Mouse (Mus musculus) adrenal gland, adult 2 months (tissue): ENCODE results near the gene Mymx. TPM values are rescaled to one million over a fixed set of nuclear protein-coding genes. Genes with fewer than 3 reads are reported as not detected.
"Not testable (repeated sequence)": the region's sequence is repeated elsewhere in the genome, so short reads cannot be mapped to it uniquely, and the experiment has no call there.

Experiments used
- DNase-seq: peaks from one replicate; pipeline ENCODE4 v3.0.0; 2021
- long read RNA-seq: library from polyadenylated mRNA; stranded (forward); transcript quantifications from one replicate; pipeline ENCODE4 v2.0.0, GENCODE M21; 2021
- polyA plus RNA-seq: library from polyadenylated mRNA; depleted of rRNA; stranded (reverse); fragments of >200 nt; gene quantifications from 2 replicates; pipeline ENCODE4 v1.2.3, GENCODE M21; 2012; rRNA removed
- total RNA-seq, 2 experiments: library from RNA; stranded (reverse); gene quantifications; 2 replicates each; pipeline ENCODE4 v1.2.3; 2021

The Mymx gene
- total RNA-seq, result not detected
- 0.18 and 0.55 TPM in 2 replicates for polyA plus RNA-seq
- long read RNA-seq, result 0 reads

DNA sequence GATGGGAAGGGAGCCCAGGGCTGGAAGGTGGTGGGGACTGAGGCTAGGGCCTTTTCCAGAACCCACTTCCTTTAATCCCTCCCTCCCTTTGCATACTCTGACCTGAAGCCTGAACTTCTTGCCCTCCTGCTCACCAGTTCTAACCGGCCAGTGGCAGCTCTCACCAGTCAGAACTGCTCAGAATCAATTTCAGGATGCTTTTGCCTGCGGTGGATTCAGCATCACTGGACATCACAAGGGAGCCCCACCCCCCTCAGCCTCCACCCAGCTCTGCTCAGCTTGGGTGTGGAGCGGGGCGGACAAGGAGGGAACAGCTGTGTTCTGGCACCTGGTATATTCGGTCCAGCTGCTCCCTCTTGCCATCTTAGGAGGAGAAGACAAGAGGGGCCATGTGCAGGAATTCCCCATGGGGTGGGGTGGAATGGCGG is at the start of gene Mymx:
Gene Mymx (minus strand): TSS at position 226 of the 428 bp plus-strand sequence.
- no peak for DNase-seq

DNA sequence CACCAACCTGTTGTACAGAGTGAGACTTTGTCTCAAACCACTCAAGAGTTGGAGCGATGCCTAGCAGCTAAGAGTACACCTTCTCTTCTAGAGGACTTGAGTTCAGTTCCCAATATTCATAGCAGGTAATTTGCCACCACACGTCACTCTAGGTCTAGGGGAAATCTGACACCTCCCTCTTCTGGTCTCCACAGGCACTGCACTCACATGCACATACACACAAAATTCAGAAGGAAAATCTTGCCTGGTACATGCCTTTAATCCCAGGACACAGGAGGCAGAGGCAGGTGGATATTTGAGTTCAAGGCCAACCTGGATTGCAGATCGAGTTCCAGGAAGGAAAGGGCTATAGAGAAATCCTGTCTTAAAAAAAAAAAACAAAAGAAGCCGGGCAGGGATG is 42.3 kb upstream of the Mymx start:
- no peak for DNase-seq

DNA sequence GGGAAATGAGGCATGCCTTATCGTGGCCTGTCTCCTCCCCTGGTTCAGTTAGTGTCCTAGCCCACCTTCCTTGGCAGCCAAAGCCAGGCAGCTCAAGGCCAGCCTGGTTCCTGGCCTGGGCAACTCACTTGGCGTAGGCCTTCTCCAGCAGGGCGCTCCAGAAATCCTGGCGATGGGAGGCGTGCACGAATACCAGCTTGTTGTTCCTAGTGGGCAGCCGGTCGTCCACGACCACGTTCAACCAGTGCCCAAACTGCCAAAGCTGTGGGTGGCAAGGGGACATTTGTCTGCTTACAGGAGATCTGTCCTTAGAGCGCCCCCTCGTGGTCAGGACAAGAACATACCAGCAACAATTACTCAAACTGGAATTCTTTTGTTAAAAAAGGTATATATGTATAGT is 40.8 kb upstream of the Mymx start:
- DNase-seq, result peak; percentile 65

DNA sequence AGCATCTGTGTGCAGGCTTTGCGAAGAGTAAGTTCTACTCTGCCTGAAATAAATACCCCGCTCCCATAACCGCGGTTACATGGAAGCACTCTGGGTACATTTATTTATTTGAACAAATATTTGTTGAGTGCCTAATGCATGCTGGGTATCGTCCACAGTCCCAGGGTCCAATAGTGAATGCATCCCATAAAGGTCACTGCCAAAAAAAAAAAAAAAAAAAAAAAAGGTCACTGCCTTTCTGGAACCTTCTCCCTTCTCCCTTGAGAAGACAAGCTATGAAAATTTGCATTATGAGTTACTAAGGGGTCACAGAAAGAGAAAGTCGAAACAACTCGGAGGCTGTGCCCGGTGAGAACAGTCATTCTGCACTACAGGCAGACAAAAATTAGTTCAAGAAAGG is 40.1 kb upstream of the Mymx start:
- no peak for DNase-seq

DNA sequence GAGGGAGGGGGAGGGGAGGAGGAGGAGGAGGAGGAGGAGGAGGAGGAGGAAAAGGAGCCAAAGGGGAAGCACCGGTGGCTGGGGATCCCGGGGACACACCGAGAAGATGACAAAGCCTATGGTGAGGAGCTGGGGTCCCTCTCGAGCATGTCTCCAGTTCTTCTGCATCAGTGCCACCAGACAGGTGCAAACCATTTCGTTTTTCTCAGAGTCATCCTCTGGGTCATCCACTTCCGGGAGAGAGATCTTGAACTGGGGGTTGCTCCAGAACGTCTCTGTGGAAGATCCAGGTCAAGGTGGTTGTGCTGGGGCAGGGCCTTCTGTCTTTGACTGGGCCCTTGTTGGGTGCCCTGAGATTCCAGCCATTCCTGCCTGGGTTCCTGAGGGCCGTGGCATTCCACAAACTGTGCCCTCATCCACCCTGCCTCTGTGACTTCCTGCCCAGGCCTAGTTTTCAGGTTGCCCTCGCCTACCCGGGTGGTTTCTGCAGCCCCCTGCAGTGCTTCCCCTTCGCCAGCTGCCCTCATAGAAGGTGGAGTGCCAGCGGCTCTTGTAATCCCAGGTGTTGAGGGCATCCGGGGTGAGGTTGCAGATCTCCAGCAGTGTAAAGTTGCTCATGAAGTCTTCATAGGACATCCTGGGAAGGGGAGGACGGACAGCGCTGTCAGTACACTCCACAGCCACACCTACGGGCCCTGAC is 36.8 kb upstream of the Mymx start:
- no peak for DNase-seq

DNA sequence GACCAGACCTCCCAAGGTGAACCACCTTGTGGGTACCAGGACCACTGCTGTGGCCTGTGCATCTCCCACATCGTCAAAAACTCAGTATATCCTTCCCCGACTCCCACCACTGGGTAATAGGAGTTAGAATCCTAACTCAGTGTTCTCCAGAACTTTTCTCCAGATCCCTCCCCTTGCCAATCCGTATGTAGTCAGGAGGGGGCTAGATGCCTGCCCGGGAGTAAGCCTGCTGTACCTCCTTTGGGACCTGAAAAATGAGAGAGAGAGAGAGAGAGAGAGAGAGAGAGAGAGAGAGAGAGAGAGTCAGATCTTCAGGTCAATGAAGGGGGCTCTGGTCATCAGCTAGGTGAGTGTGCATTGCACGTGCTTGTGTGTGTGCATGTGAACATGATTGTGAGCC is 32.1 kb upstream of the Mymx start:
- no peak for DNase-seq

DNA sequence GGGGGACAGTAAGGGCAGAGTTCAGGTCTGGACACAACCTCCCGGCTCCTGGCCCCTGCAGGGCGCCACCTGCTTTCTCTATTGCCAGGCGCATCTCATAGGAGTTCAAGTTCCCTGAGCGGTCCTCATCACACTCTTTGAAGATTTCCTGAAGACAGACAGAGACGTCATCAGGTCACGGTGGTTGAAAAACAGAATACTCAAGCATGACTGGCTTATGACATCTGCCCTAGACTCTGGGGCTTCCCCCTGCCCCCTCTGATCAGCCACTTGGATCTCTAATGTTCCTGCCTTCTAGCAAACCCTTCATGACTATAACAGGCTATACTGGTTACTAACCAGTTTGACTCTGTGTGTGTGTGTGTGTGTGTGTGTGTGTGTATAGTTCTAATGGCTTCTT is 30.0 kb upstream of the Mymx start:
- no peak for DNase-seq

DNA sequence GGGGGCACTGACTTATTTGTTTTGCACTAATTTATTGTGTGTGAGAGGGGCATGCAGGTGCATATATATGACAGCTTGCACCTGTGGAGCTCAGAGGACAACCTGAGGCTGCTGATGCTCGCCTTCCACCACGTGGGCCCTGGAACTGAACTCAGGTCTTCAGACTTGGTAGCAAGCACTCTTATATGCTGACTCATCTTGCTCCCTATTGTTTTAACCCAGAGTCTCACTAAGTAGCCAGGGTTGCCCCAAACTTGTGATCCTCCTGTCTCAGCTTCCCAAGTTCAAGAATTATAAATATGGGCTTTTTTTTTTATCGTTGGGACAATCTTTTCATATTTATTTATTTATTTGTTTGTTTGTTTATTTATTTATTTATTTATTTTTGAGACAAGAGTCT is 29.1 kb upstream of the Mymx start:
- no peak for DNase-seq

DNA sequence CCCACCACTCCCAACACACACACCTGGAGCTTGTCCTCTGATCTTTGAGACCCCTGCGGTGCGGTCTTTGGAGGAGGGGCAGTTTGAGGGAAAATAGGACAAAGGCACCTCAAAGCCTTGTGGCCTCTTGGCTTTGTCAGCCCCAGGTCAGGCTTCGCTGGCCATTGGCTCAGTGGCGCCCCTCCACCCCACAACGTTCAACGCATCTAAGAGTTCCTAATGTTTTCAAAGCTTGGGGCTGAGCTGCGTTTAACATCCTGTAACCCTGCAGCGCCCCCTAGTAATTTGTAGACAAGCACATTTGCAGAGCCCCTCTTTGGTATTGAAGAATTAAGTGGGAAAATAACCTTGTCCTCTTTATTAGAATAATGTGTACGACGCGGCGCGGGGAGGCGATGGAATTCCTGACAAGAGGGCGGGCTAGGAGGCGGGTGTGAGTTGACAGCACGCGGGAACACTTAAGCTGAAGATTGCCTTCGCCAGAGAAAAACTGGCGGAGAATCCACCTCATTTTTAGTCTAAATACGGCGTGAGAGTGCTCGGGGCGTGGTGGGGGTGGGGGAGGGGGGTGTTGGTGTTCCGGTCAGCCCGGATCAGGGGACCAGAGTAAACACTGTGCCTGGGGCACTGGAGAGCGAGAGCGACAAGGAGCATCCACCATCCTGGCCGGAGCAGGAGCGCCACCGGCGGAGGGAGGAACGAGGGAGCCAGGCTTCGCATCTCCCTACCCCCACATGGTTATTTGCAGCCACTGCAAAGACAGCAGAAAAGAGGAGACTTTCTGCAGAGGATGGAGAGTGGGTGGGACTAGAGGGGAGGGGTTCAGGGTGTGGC is 28.2 kb upstream of the Mymx start:
- peak; percentile 66 for DNase-seq

DNA sequence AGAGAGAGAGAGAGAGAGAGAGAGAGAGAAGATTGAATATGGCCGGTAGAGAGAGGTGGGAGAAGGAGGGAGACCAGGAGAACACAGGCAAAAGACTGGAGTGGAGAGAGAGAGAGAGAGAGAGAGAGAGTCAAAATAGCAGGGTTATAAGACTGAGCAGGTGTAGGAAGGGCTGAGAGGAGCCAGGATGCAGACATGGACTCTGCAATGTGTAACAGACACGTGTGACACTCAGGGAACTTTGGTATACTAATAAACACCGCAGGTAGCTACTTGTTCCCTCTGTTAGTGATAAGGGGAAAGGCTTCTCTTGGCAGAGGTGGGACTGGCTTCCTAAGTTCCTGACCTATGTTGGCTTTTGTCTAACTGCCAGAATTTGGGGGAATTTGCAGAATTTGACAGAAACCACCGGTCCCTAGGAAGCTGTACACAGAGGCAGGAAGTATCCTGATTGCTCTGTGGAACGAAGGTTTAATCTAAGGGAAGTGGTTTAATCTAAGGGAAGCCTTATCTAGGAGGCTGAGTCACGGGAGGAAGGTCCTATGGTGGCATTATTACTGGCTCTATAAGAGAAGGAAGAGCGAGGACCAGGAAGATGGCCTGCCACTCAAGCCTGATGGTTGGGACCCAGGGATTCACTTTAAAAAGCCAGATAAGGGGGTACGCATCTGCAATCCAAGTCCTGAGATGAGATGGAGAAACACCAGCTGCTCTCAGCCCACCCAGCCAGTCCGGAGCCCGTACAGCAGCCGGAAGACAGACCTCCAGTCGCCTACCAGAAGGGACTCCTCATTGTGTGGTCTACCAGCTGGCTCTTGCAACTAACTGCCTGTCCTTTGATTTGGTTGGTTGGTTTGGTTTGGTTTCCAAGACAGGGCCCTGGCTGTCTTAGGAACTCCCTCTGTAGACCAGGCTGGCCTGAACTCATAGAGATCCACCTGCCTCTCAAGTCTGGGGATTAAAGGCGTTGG is 27.3 kb upstream of the Mymx start:
- peak; percentile 15 for DNase-seq

DNA sequence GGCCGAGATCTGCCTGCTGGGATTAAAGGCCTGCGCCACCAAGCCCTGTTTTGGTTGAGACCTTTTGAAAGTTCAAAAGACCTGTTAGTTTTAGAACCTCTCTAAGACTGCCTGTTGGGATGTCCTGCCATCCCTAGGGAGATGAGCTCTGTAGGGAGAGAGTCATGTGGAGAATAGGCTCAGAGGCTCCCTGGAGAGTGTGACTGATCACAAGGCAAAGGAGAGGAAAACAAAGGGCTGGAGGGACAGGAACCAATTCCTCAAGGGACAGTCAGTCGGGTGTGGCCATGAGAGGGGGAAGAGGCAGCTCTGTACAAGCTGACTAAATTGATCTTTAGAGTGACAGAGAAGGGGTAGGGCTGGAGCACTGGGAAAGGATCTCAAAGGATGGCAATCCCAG is 26.3 kb upstream of the Mymx start:
- DNase-seq, result no peak

DNA sequence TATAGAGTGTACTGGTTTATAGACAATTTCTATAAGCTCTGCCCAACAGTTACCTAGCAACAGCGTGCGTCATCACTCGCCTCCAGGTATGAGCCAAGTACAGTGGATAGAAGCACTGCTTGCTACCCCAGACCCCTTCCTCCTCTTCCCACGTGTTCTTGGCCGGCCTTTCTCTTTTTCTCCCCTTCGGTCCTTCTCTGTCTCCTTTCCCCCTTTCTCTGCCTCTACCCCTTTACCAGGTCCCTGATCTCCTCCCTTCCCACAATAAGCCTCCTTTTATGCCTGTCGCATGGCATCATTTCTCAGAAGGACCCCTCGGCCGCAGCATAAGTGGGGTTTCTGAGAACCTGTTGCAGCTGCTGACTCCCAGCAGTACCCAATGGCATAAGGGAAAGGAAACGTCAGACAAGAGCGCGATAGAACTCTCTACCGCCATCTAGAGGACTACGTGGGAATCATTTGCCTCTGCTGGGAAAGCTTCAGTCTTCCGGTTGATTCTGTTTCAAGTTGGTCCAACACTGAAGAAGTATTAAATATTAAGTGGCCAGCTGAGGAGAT is 24.8 kb upstream of the Mymx start:
- DNase-seq, result peak; percentile 66

DNA sequence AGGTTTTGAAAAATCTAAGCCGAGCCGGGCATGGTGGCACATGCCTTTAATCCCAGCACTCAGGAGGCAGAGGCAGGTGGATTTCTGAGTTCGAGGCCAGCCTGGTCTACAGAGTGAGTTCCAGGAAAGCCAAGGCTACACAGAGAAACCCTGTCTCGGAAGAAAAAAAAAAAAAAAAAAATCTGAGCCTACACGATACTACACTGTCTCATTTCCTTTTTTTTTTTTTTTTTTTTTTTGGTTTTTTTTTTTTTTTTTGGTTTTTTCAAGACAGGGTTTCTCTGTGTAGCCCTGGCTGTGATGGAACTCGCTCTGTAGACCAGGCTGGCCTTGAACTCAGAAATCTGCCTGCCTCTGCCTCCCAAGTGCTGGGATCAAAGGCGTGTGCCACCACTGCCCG is 21.5 kb upstream of the Mymx start:
- DNase-seq, result not testable (repeated sequence)

DNA sequence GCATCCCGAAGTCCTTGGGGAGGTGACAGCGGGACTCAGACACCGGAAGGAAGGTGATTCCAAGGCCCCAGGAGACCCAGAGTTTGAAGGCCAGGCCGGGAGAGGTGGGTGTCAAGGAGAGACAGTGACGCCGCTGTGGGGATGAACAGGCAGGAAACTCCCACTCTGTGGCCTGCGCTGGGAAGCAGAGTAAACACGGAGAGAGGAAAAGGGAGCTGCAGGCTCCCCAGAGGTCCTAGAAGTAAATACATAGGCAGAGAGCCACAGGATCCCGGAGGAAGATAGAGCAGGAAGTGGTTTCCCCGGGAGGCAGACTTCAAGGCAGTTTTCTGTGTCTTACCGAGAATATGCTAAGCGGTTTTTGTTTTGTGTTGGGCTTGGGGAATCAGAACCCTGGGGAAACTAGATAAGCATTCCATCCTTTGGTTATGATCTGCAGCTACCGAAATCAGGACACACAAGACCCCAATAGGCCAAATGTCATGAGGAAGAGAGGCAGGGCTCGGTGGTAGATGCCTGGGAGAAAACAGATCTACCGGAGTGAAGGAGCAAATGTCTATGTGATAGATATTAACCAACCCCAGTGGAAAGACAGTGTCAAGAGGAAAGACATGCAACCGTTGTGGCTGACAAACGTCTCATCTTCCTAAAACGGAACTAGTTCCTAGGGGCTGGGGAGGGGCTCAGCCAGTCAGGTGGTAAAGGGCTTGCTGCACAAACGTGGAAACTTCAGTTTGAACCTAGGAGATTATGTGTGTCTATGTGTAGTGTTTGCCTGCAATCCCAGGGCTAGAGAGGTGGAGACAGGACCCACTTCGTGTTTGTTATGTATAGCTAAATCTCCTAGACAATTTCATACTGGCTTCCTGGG is 17.7 kb upstream of the Mymx start:
- DNase-seq, result peak; percentile 65

DNA sequence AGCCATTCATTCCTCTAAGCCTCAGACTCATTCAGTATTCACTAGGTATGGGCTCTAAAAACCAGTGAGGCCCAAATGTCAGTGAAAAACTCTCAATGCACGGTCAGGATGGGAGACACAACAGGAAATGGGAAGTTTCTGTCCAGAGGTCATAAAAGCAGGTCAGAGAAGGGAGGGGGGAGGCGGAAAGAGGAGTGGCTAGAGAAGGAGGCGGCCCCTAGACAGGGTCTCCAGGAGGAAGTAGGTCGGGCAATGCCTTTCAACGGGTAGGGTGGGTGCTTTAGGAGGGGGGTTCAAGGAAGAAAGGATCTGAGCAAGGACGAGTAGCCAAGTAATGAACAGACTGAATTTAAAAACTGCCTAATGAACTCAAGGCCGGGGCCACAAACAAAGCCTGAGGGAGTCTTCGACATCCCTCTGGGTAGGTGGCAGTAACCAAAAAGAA is 17.1 kb upstream of the Mymx start:
- peak; percentile 71 for DNase-seq

DNA sequence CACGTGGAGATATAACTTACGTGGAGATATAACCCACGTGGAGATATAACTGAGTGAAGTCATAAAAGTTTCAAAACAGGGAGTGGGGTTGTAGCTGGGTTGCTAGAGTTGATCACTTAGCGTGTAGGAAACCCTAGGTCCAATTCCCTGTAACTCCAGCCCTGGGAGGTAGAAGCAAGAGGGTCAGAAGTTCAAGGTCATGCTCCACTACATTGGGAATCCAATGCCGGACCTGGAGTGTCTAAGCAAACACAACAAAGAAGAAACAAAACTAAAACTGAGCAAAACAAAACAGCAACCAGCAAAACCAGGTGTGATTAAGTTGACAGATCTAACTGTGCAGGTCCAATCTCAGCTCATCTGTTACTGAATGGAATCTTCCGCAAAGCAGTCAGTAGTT is 15.8 kb upstream of the Mymx start:
- DNase-seq, result no peak

DNA sequence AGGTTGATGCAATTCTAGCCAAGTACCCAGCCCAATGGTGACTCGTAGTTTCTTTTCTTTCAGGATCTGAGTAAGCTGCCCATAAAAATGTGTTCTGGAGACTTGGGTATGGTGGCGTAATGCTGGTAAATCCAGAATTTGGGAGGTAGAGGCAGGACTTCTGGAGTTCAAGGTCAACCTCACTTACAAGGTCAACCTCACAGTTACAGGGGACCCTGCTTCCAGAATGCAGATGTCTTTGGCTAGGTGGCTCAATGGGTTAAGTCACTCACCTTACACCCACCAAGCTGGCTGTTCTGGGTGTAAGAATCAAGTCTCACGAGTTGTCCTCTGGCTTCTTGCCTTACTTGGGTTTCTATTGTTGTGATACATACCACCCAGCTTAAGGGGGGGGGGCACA is 14.8 kb upstream of the Mymx start:
- DNase-seq, result no peak

DNA sequence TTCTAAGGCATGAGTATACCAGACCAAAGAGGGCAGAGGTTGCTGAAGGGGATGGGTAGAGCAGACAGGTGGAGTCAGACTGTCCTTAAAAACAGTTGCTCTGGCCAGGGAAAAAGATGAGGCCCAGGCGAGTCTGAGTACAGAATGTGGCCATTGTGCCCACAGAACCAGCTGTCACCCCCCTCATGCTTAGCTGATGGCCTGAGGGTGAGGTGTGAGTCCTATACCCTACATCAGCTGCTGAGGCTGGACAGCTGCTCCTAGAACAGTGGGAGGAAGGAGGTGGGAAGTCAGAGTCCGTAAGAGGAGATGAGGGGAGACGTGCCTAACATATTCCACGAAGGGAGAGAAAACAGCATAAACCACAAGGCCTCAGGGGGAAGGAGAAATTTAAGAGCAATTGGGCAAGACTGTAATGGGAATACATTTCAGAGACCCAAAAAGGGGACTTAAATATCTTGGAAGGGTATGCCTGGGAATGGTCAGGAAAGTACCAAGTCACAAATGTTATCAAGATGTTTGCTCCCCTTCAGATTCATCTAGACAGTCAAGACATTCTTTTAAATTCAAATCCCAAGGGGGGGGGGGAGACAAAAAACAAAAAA is 14.2 kb upstream of the Mymx start:
- no peak for DNase-seq

DNA sequence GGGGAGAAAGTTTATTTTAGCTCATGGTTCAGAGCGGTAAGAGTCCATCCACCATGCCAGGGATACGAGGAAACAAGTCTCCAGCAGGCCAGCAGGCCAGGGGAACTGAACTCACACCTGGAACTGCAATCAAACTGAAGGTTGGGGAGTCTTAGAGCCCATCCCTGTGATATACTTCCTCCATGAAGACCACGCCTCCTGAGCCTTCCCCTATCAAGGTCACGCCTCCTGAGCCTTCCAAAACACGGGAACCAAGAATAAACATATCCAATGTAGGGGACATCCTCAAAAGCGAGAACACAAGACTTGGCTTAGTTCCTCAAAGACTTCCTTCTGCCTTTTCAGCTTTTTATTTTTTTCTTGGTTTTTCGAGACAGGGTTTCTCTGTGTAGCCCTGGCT is 11.0 kb upstream of the Mymx start:
- DNase-seq, result no peak

DNA sequence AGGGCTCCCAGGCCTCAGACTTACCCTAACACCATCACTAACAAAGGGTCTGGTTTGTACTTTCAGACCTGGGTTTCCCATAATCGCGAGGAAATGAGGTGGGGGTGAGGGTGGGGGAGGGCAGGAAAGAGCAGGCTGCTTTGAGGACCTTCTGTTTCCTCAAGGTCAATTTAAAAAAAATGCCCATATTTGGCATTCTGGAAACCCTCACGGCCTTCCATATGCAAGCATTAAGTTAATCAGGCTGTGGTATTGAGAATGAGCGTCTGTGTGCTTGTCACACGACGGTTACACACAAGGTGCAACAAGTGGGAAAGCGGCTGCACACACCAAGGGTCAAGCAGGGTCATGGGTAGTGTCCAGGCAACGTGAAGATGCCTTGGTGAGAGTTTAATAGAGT is 10.1 kb upstream of the Mymx start:
- no peak for DNase-seq
